Mouse (Mus musculus) Patski (cell line): ENCODE measurements around the gene Ctdsp2. TPM values are rescaled to one million over a fixed set of nuclear protein-coding genes. Genes with fewer than 3 reads are reported as not detected.

Experiments used
- ATAC-seq: fragments of 100-300 bp; one replicate; pipeline ENCODE4 v1.8.0; 2021
- CTCF ChIA-PET: fragments of 350-600 bp; sonication (Branson Sonifier 250); formaldehyde crosslinking; loops from one replicate; lab custom pipeline; 2022; ENCODE audit warnings: inconsistent platforms; lab: Charles Lee
- POLR2A ChIA-PET: fragments of 350-600 bp; sonication (Branson Sonifier 250); formaldehyde crosslinking; loops from one replicate; lab custom pipeline; 2022; ENCODE audit warnings: antibody characterized with exemption, inconsistent platforms; lab: Charles Lee
- DNase-seq: peaks from one replicate; pipeline ENCODE4 v3.0.0-alpha.2; 2011; ENCODE audit warnings: low read depth, low spot score
- H3K27me3 ChIP-seq: fragments of 371-371 bp; one replicate; pipeline ENCODE4 v1.5.1; 2021
- CTCF ChIP-seq: fragments of 100-300 bp; IDR thresholded peaks from one replicate; pipeline ENCODE4 v1.5.1; 2021
- in situ Hi-C: fragments of 300-500 bp; cut with MboI; formaldehyde crosslinking; loops from 3 replicates; pipeline ENCODE4 v1.11.1; 2018; ENCODE audit warnings: low pct_unique_long_range_greater_than_20kb, mixed read lengths
- polyA plus RNA-seq: library from polyadenylated mRNA; unstranded; gene quantifications from one replicate; pipeline ENCODE4 v1.2.3, GENCODE M21; 2021

Gene Ctdsp2
- 101 TPM for polyA plus RNA-seq

- POLR2A ChIA-PET, result interaction anchor here (0.9 to 1.0 kb wide), 2 partner anchors 13 to 16 kb away, joined by 3 to 4 read pairs; no protein-coding TSS in a partner anchor
- peak; percentile 87 for ATAC-seq
- in situ Hi-C loops, result no loop called here
Measured at GRCm38 (mm10) chr10:126978277-126978994, at the start of gene Ctdsp2. TSS of gene Ctdsp2 (plus strand) at chr10:126978717.

GRCm38 (mm10) chr10:126928819-126929206 lies 49.7 kb upstream of the Ctdsp2 start:
- POLR2A ChIA-PET, result interaction anchor here (1.0 to 1.7 kb wide), 2 partner anchors 26 to 73 kb away, joined by 3 to 7 read pairs; partner anchors contain the start of gene Avil
- DNase-seq (no peak), ATAC-seq (no peak)
- H3K27me3 ChIP-seq, result no peaks in the 10 kb centered on the region
- no peak for TF ChIP-seq CTCF
- CTCF ChIA-PET, result interaction anchor here (0.7 to 1.5 kb wide), 5 partner anchors 10 to 102 kb away, joined by 3 to 13 read pairs (median 4); no protein-coding TSS in a partner anchor
- in situ Hi-C loops, result no loop called here

More at GRCm38 (mm10) chr10:126978277-126978994, at the start of gene Ctdsp2:
- no peaks in the 10 kb centered on the region for H3K27me3 ChIP-seq
- peak; percentile 88 for DNase-seq
- CTCF ChIA-PET, result no interaction called here
- TF ChIP-seq CTCF, result no peak

- in situ Hi-C loops, result no loop called here
Measured at GRCm38 (mm10) chr10:126929543-126929942, 49.0 kb upstream of the Ctdsp2 start.

GRCm38 (mm10) chr10:126930270-126931121 lies 48.0 kb upstream of the Ctdsp2 start:
- in situ Hi-C loops, result no loop called here
- DNase-seq (no peak), ATAC-seq (no peak)
- ChIA-PET POLR2A (no interaction called here), CTCF (no interaction called here)
- no peak for TF ChIP-seq CTCF
- H3K27me3 ChIP-seq, result no peaks in the 10 kb centered on the region

More at GRCm38 (mm10) chr10:126929543-126929942, 49.0 kb upstream of the Ctdsp2 start:
- DNase-seq, result no peak
- ChIA-PET POLR2A (no interaction called here), CTCF (no interaction called here)
- H3K27me3 ChIP-seq, result no peaks in the 10 kb centered on the region
- ATAC-seq, result no peak
- TF ChIP-seq CTCF, result no peak

- H3K27me3 ChIP-seq, result no peaks in the 10 kb centered on the region
- CTCF ChIA-PET, result interaction anchor here (0.8 kb wide), 1 partner anchor 59 kb away, joined by 3 read pairs; no protein-coding TSS in a partner anchor
- POLR2A ChIA-PET, result no interaction called here
- in situ Hi-C loops, result no loop called here
- ATAC-seq, result no peak
- no peak for TF ChIP-seq CTCF
- no peak for DNase-seq
Measured at GRCm38 (mm10) chr10:126931123-126931759, 47.3 kb upstream of the Ctdsp2 start.

- ATAC-seq (no peak), DNase-seq (no peak)
- POLR2A ChIA-PET, result no interaction called here
- H3K27me3 ChIP-seq, result no peaks in the 10 kb centered on the region
- no peak for TF ChIP-seq CTCF
- CTCF ChIA-PET, result interaction anchor here (0.8 kb wide), 1 partner anchor 58 kb away, joined by 3 read pairs; no protein-coding TSS in a partner anchor
- in situ Hi-C loops, result no loop called here
Measured at GRCm38 (mm10) chr10:126931760-126932139, 46.8 kb upstream of the Ctdsp2 start.

GRCm38 (mm10) chr10:126934561-126934960 lies 44.0 kb upstream of the Ctdsp2 start:
- no peaks in the 10 kb centered on the region for H3K27me3 ChIP-seq
- TF ChIP-seq CTCF, result no peak
- CTCF ChIA-PET, result interaction anchor here (1.1 to 3.6 kb wide), 3 partner anchors 9 to 18 kb away, joined by 3 to 12 read pairs (median 3); no protein-coding TSS in a partner anchor
- in situ Hi-C loops, result no loop called here
- DNase-seq (no peak), ATAC-seq (no peak)
- POLR2A ChIA-PET, result no interaction called here

GRCm38 (mm10) chr10:126935121-126935520 lies 43.4 kb upstream of the Ctdsp2 start:
- ATAC-seq (no peak), DNase-seq (no peak)
- TF ChIP-seq CTCF, result no peak
- no peaks in the 10 kb centered on the region for H3K27me3 ChIP-seq
- CTCF ChIA-PET, result interaction anchor here (3.6 kb wide), 1 partner anchor 17 kb away, joined by 12 read pairs; no protein-coding TSS in a partner anchor
- in situ Hi-C loops, result no loop called here
- POLR2A ChIA-PET, result no interaction called here

GRCm38 (mm10) chr10:126935556-126936381 lies 42.7 kb upstream of the Ctdsp2 start:
- ATAC-seq (no peak), DNase-seq (no peak)
- CTCF ChIA-PET, result interaction anchor here (3.6 kb wide), 1 partner anchor 17 kb away, joined by 12 read pairs; no protein-coding TSS in a partner anchor
- no peaks in the 10 kb centered on the region for H3K27me3 ChIP-seq
- TF ChIP-seq CTCF, result no peak
- in situ Hi-C loops, result no loop called here
- POLR2A ChIA-PET, result no interaction called here
